Mouse (Mus musculus): ENCODE measurements around the gene Il17d. TPM values are rescaled to one million over a fixed set of nuclear protein-coding genes. Genes with fewer than 3 reads are reported as not detected.

Gene Il17d
- polyA plus RNA-seq, 2 experiments, result 0.08 to 0.50 TPM

DNA sequence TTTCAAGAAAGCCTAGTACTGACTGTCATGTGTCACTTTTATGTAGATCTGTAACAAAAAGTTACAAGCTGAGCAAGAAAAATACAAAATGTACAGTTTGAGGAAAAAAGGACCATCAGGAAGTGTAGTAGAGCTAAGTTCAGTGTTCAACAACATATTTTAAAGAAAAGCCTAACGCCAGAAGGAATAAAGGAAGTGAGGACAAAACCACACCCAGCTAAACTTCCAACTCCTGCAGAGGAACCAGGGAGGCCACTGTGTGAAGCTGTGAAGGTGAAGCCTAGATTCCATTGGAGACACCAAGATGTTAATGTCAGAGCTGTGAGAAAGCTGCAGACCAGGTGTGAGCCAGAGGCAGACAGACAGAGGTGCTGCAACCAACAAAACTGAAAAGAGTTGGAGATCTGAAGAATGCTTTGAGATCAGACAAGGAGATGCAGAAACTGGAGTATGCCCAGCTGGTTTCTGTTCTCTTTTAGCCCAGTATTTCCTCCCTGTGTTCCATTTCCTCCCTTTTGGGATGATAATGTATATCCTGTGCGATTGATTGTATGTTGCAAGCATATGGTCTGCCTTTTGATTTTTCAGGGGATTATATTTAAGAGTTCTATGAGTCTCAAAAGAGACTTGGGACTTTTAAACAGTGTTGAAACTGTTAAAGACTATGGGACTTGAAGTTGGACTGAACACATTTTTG, 51.9 kb downstream of the Il17d start:
- Histone ChIP-seq H3K36me3 (replicated peaks; ENCODE audit: control insufficient read depth, insufficient read depth, low read depth) (peaks cover 5% of the 10 kb centered on the region), H3K4me3 (ENCODE audit: insufficient read depth in 1 of 2, low read depth in 2 of 2, low read length in 2 of 2) (no peak overlapping the region), H3K27me3 (ENCODE audit: control insufficient read depth, insufficient read depth, low read length) (no peaks in the 10 kb centered on the region), H3K9me3 (ENCODE audit: control insufficient read depth, low read length) (no peaks in the 10 kb centered on the region), H3K4me1 (replicated peaks; ENCODE audit: control insufficient read depth in 2 of 2, insufficient read depth in 2 of 2, low read length in 1 of 2) (no peaks in the 10 kb centered on the region), H3K27ac (no peak overlapping the region), H3K9ac (replicated peaks) (no peak overlapping the region), H3K4me2 (ENCODE audit: low read depth) (no peak overlapping the region)
- no peak for TF ChIP-seq EP300 (IDR thresholded peaks at IDR 0.05; ENCODE audit: low read depth)
- TF ChIP-seq CTCF (IDR thresholded peaks at IDR 0.05; ENCODE audit: low read depth), result no peak
- ATAC-seq (ENCODE audit: insufficient read depth), result no peak
- DNase-seq (ENCODE audit: low read depth in 3 of 3, low spot score in 3 of 3), result no peak
- 78% methylated on average over 2 of the region's 2 CpGs for WGBS (ENCODE audit: insufficient replicate concordance)

DNA sequence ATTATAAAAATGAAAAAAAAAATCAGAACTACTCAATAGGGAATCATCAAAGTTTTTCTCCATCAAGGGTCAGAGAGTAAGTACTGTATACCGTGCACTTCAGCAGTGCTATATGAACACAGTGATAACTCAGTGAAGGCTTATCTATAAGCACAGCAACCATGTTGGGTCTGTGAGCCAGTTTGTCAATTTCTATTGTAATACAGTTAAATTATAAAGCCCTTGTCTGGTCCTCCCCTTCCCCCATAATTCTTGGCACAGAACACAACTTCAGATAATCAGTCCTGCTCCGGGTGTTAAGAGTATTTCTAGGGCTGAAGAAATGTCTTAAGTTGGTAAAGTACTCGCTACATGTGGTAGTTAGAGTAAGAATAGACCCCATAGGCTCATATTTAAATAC, 67.3 kb downstream of the Il17d start:
- Histone ChIP-seq H3K9ac (replicated peaks) (no peak overlapping the region), H3K27me3 (ENCODE audit: control insufficient read depth, insufficient read depth, low read length) (no peaks in the 10 kb centered on the region), H3K4me2 (ENCODE audit: low read depth) (no peak overlapping the region), H3K4me3 (ENCODE audit: insufficient read depth in 1 of 2, low read depth in 2 of 2, low read length in 2 of 2) (no peak overlapping the region), H3K36me3 (replicated peaks; ENCODE audit: control insufficient read depth, insufficient read depth, low read depth) (peaks cover 68% of the 10 kb centered on the region), H3K9me3 (ENCODE audit: control insufficient read depth, low read length) (no peaks in the 10 kb centered on the region), H3K27ac (no peak overlapping the region), H3K4me1 (replicated peaks; ENCODE audit: control insufficient read depth in 2 of 2, insufficient read depth in 2 of 2, low read length in 1 of 2) (no peaks in the 10 kb centered on the region)
- ATAC-seq (ENCODE audit: insufficient read depth), result no peak
- 66% methylated on average over 3 of the region's 3 CpGs for WGBS (ENCODE audit: insufficient replicate concordance)
- no peak for DNase-seq (ENCODE audit: low read depth in 3 of 3, low spot score in 3 of 3)
- TF ChIP-seq EP300 (IDR thresholded peaks at IDR 0.05; ENCODE audit: low read depth) (no peak), CTCF (IDR thresholded peaks at IDR 0.05; ENCODE audit: low read depth) (no peak)

Other genes with a start within 250 kb of the Il17d start
- gene Cryl1, start 126.2 kb upstream of the Il17d start, polyA plus RNA-seq (2012; rRNA removed), result 5.9 and 7.4 TPM in 2 replicates
- gene Cryl1, start 126.2 kb upstream of the Il17d start, polyA plus RNA-seq (2014; fragmentation: Nextera tagmentation; extraction: Ambion mirVana), result 6.0 and 8.3 TPM in 2 replicates
- gene Ift88, start 100.7 kb upstream of the Il17d start, polyA plus RNA-seq (2012; rRNA removed), result 1.1 and 1.6 TPM in 2 replicates
- gene Ift88, start 100.7 kb upstream of the Il17d start, polyA plus RNA-seq (2014; fragmentation: Nextera tagmentation; extraction: Ambion mirVana), result 1.6 and 1.8 TPM in 2 replicates
- gene Eef1akmt1, start 46.8 kb downstream of the Il17d start, polyA plus RNA-seq (2012; rRNA removed), result 11.4 and 14.0 TPM in 2 replicates
- gene Eef1akmt1, start 46.8 kb downstream of the Il17d start, polyA plus RNA-seq (2014; fragmentation: Nextera tagmentation; extraction: Ambion mirVana), result 41.8 and 43.5 TPM in 2 replicates
- 5.1 and 6.8 TPM in 2 replicates for gene Xpo4, start 140.7 kb downstream of the Il17d start, polyA plus RNA-seq (2012; rRNA removed)
- gene Xpo4, start 140.7 kb downstream of the Il17d start, polyA plus RNA-seq (2014; fragmentation: Nextera tagmentation; extraction: Ambion mirVana), result 14.5 and 17.5 TPM in 2 replicates
- not detected in 2 replicates for gene Gm49361, start 221.3 kb downstream of the Il17d start, polyA plus RNA-seq (2012; rRNA removed)
- not detected in 2 replicates for gene Gm49361, start 221.3 kb downstream of the Il17d start, polyA plus RNA-seq (2014; fragmentation: Nextera tagmentation; extraction: Ambion mirVana)
- 2.6 and 3.2 TPM in 2 replicates for gene Lats2, start 233.6 kb downstream of the Il17d start, polyA plus RNA-seq (2012; rRNA removed)
- gene Lats2, start 233.6 kb downstream of the Il17d start, polyA plus RNA-seq (2014; fragmentation: Nextera tagmentation; extraction: Ambion mirVana), result 3.9 and 4.1 TPM in 2 replicates

Data from liver, embryonic 14.5 days (tissue).